12 mouse cellular contexts compared by ENCODE assay signal in the genomic region with DNA sequence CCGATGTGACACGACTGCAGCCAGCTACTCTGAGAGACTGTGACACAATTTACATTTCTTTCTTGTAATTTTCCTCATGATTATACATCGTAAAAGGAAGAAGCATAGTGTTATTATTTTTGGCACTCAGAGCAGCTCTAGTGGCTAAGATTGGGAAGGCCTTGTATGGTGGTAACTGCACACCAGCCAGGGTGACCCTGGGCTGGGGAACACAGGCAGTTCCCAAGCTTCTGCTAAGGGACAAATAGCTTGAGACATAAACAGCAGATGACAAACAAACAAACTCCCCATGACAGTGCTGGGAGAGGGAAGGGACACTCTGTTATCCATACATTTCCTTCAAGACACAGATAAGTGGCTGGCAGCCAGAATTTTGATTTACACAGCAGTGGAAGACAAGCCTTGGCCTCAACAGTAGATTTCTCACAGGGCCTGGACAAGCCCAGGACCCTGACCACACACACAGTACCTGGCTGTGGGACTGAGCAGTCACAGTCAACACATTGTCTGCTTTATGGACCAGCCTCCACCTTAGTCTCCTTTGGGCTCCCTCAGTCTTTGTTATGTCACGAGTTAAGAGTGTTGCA. TPM values are rescaled to one million over a fixed set of nuclear protein-coding genes. Genes with fewer than 3 reads are reported as not detected.
DNase-seq lines count a peak whose midpoint lies in the region; ATAC-seq and TF ChIP-seq lines count a peak whose summit lies in the region.
"Not testable (repeated sequence)": the region's sequence is repeated elsewhere in the genome, so short reads cannot be mapped to it uniquely, and the experiment has no call there.
"Had no signal": no experiment of that assay in that cellular context is flagged by ENCODE, and none has a peak within 500 bp of the region (broad histone marks: within the 10 kb centered on the region; RNA-seq: fewer than 3 reads in every experiment).

No protein-coding gene starts in this region.

- ATAC-seq in heart, postnatal 0 days (ENCODE audit: insufficient read depth, low read depth) = peak; percentile 74
- ATAC-seq in kidney, embryonic 15.5 days (replicated peaks; ENCODE audit: low FRiP score) = 0 out of 2 replicates have a peak, but pooled peaks have one; percentile 18
- peak; percentile 67; the same call in 1 of the 2 replicates for ATAC-seq in lung, embryonic 14.5 days (ENCODE audit: insufficient read depth)
- peak; percentile 84 for ATAC-seq in lung, embryonic 16.5 days (ENCODE audit: low read depth)

- H3K4me1 ChIP-seq in heart, postnatal 0 days (ENCODE audit: control insufficient read depth, insufficient read depth); kidney, embryonic 15.5 days; lung, embryonic 14.5 days (ENCODE audit: insufficient read depth); lung, embryonic 16.5 days (replicated peaks; ENCODE audit: control insufficient read depth, insufficient read depth, low read length); testis, adult 2 months (ENCODE audit: control insufficient read depth, insufficient read depth, low read length): not testable (repeated sequence)

- WGBS in heart, postnatal 0 days = 81% methylated on average over 1 of the region's 4 CpGs
- 84% methylated on average over 1 of the region's 4 CpGs for WGBS in kidney, embryonic 15.5 days
- 78% methylated on average over 1 of the region's 4 CpGs for WGBS in lung, embryonic 14.5 days
- 68% methylated on average over 1 of the region's 4 CpGs for WGBS in lung, embryonic 16.5 days

- H3K27me3 ChIP-seq in heart, postnatal 0 days (ENCODE audit: control insufficient read depth, insufficient read depth, low read length); kidney, embryonic 15.5 days; lung, embryonic 14.5 days (ENCODE audit: insufficient read depth, low read length); lung, embryonic 16.5 days (ENCODE audit: control insufficient read depth, insufficient read depth, low read depth, low read length); testis, adult 2 months (ENCODE audit: control insufficient read depth, insufficient read depth, low read length): not testable (repeated sequence)

- TF ChIP-seq CTCF in heart, postnatal 0 days (IDR thresholded peaks at IDR 0.05; ENCODE audit: low read depth); lung, embryonic 14.5 days (IDR thresholded peaks at IDR 0.05; ENCODE audit: low read depth); testis, adult 2 months (IDR thresholded peaks at IDR 0.05; ENCODE audit: control insufficient read depth, insufficient read depth, insufficient replicate concordance, low read depth, low read length): not testable (repeated sequence)

- not testable (repeated sequence) for TF ChIP-seq POLR2A in testis, adult 2 months (IDR thresholded peaks at IDR 0.05; ENCODE audit: control insufficient read depth, low read depth, low read length)

- not testable (repeated sequence) for H3K9ac ChIP-seq in heart, postnatal 0 days (replicated peaks; ENCODE audit: low read depth, low read length); kidney, embryonic 15.5 days; lung, embryonic 14.5 days; lung, embryonic 16.5 days (ENCODE audit: low read length)

- H3K9me3 ChIP-seq in heart, postnatal 0 days (replicated peaks; ENCODE audit: control insufficient read depth, low read length); kidney, embryonic 15.5 days (replicated peaks); lung, embryonic 14.5 days (ENCODE audit: low read depth, low read length); lung, embryonic 16.5 days (ENCODE audit: control insufficient read depth, low read length): not testable (repeated sequence)

- peak; percentile 1 for DNase-seq in adrenal gland, postnatal 14 days
- not testable (repeated sequence) for DNase-seq in heart, postnatal 0 days (ENCODE audit: low spot score)
- peak; percentile 73 for DNase-seq in lung, embryonic 14.5 days

- H3K36me3 ChIP-seq in heart, postnatal 0 days (replicated peaks; ENCODE audit: control insufficient read depth, insufficient read depth, low read length); kidney, embryonic 15.5 days; lung, embryonic 14.5 days (ENCODE audit: insufficient read depth); lung, embryonic 16.5 days (ENCODE audit: control insufficient read depth, insufficient read depth, low read length); testis, adult 2 months (ENCODE audit: control insufficient read depth, insufficient read depth, low read length): not testable (repeated sequence)

- not testable (repeated sequence) for H3K4me3 ChIP-seq in heart, postnatal 0 days (ENCODE audit: low read depth, low read length); kidney, embryonic 15.5 days (replicated peaks); lung, embryonic 14.5 days (ENCODE audit: low read depth, low read length); lung, embryonic 16.5 days (ENCODE audit: low read length); testis, adult 2 months (ENCODE audit: control insufficient read depth, low read depth, low read length)

- peak overlapping the region; percentile 61 for H3K27ac ChIP-seq in heart, postnatal 0 days (ENCODE audit: low read depth)
- H3K27ac ChIP-seq in kidney, embryonic 15.5 days; lung, embryonic 14.5 days (ENCODE audit: low read depth): not testable (repeated sequence)
- H3K27ac ChIP-seq in lung, embryonic 16.5 days (ENCODE audit: low read length) = peak overlapping the region; percentile 36; the same call in 1 of the 2 replicates
- peak overlapping the region; percentile 39; the same call in 1 of the 2 replicates for H3K27ac ChIP-seq in testis, adult 2 months (ENCODE audit: control insufficient read depth, insufficient read depth, low read depth, low read length)

- TF ChIP-seq EP300 in heart, postnatal 0 days (IDR thresholded peaks at IDR 0.05; ENCODE audit: low read depth) = not testable (repeated sequence)

- not testable (repeated sequence) for H3K4me2 ChIP-seq in heart, postnatal 0 days (ENCODE audit: low read depth, low read length); kidney, embryonic 15.5 days; lung, embryonic 14.5 days; lung, embryonic 16.5 days (ENCODE audit: low read depth, low read length)

RNA-seq across cellular contexts. Expression of a gene that starts 5.8 kb away (rescaled TPM):
- 4.6 and 6.0 TPM in 2 replicates for total RNA-seq in adrenal gland, postnatal 14 days (2021)
- not detected in 2 replicates for total RNA-seq in heart, postnatal 0 days (2014; rRNA removed; ENCODE audit: low replicate concordance)
- 1.2 and 1.6 TPM in 2 replicates for polyA plus RNA-seq in heart, postnatal 0 days (2015; fragmentation: Nextera tagmentation; extraction: Ambion mirVana)
- polyA plus RNA-seq in kidney, embryonic 15.5 days (2015; fragmentation: Nextera tagmentation; extraction: Ambion mirVana) = 1.3 and 1.6 TPM in 2 replicates
- polyA plus RNA-seq in lung, embryonic 14.5 days (2014; fragmentation: Nextera tagmentation; extraction: Ambion mirVana) = 1.0 and 2.2 TPM in 2 replicates
- polyA plus RNA-seq in lung, embryonic 16.5 days (2015; fragmentation: Nextera tagmentation; extraction: Ambion mirVana) = 1.8 and 2.4 TPM in 2 replicates
- 0.91 and 0.93 TPM in 2 replicates for polyA plus RNA-seq in testis, adult 2 months (2012; rRNA removed)
- polyA plus RNA-seq: embryonic facial prominence, embryonic 11.5 days; embryonic facial prominence, embryonic 13.5 days; erythroblast, embryonic 14.5 days; forebrain, embryonic 12.5 days; forebrain, embryonic 14.5 days; G1E had no signal

RNA-seq across cellular contexts. Expression of a gene that starts 26.6 kb away (rescaled TPM):
- 42.5 and 48.6 TPM in 2 replicates for total RNA-seq in adrenal gland, postnatal 14 days (2021)
- total RNA-seq in heart, postnatal 0 days (2014; rRNA removed; ENCODE audit: low replicate concordance) = 14.5 and 15.6 TPM in 2 replicates
- polyA plus RNA-seq in heart, postnatal 0 days (2015; fragmentation: Nextera tagmentation; extraction: Ambion mirVana) = 13.3 and 14.5 TPM in 2 replicates
- polyA plus RNA-seq in kidney, embryonic 15.5 days (2015; fragmentation: Nextera tagmentation; extraction: Ambion mirVana) = 12.6 and 14.1 TPM in 2 replicates
- polyA plus RNA-seq in lung, embryonic 14.5 days (2014; fragmentation: Nextera tagmentation; extraction: Ambion mirVana) = 7.6 and 8.9 TPM in 2 replicates
- 9.1 and 9.7 TPM in 2 replicates for polyA plus RNA-seq in lung, embryonic 16.5 days (2015; fragmentation: Nextera tagmentation; extraction: Ambion mirVana)
- 20.7 and 21.7 TPM in 2 replicates for polyA plus RNA-seq in testis, adult 2 months (2012; rRNA removed)
- polyA plus RNA-seq: erythroblast, embryonic 14.5 days had no signal

Comparison
In these comparisons a context has a peak if more than half of its experiments do, and no peak if none do; other contexts are left out.
1. ATAC-seq: peak in every context shown above with its lines; median percentile 84 in lung, embryonic 16.5 days; 74 in heart, postnatal 0 days; 67 in lung, embryonic 14.5 days; 18 in kidney, embryonic 15.5 days.